ENCODE assay signal across 16 mouse cellular contexts in genomic region chr9:90278397-90278796, GRCm38 (mm10).
"Had no signal": no experiment of that assay in that cellular context is flagged by ENCODE, and none has a peak within 500 bp of the region (broad histone marks: within the 10 kb centered on the region; RNA-seq: fewer than 3 reads in every experiment).

No protein-coding gene starts in this region.

- H3K36me3 ChIP-seq: limb, embryonic 15.5 days; midbrain, embryonic 12.5 days had no signal

- H3K27me3 ChIP-seq: limb, embryonic 15.5 days; megakaryocyte, embryonic 14.5 days; midbrain, embryonic 12.5 days had no signal

- H3K27ac ChIP-seq: left cerebral cortex, adult 2 months; limb, embryonic 15.5 days; midbrain, embryonic 12.5 days had no signal

- H3K9me3 ChIP-seq: limb, embryonic 15.5 days; midbrain, embryonic 12.5 days had no signal

- ATAC-seq: hindbrain, embryonic 16.5 days; inflammation-experienced regulatory T-cells, adult 6 months had no signal

- DNase-seq: kidney, adult 8-10 months; kidney, postnatal 25 days; lung, embryonic 14.5 days; lung, postnatal 10 days; lung, postnatal 4 days; retina, postnatal 1 day; right cerebral cortex, postnatal 4 days; thymus, adult 2 months; thymus, postnatal 4 days had no signal

- H3K4me3 ChIP-seq: left cerebral cortex, adult 2 months; limb, embryonic 15.5 days; megakaryocyte, embryonic 14.5 days; midbrain, embryonic 12.5 days; myocyte had no signal

- H3K4me1 ChIP-seq: limb, embryonic 15.5 days; midbrain, embryonic 12.5 days had no signal

- H3K4me2 ChIP-seq: limb, embryonic 15.5 days; lung, embryonic 14.5 days; midbrain, embryonic 12.5 days had no signal

- H3K9ac ChIP-seq: limb, embryonic 15.5 days; lung, embryonic 14.5 days; midbrain, embryonic 12.5 days had no signal
